Mouse (Mus musculus) limb, embryonic 14.5 days (tissue): ENCODE data around the gene Wwox. TPM values are rescaled to one million over a fixed set of nuclear protein-coding genes. Genes with fewer than 3 reads are reported as not detected.

ENCODE experiments used
- ATAC-seq: fragments of 200-750 bp; cut with Nextera tagmentation; 2 replicates; pipeline ENCODE4 v1.8.0; 2017; ENCODE audit warnings: low read depth, moderate number of reproducible peaks, moderate TSS enrichment; ENCODE audit not compliant: low FRiP score
- DNase-seq: peaks from one replicate; pipeline ENCODE4 v3.0.0-alpha.2; 2015; ENCODE audit warnings: low spot score
- H3K27ac ChIP-seq: fragments of 300-500 bp; sonication (generic); replicated peaks from 2 replicates; pipeline ENCODE4 v1.5.1; 2014; ENCODE audit warnings: low read depth, mild to moderate bottlenecking, low read length, moderate library complexity, mixed read lengths
- H3K27me3 ChIP-seq: fragments of 300-500 bp; sonication (generic); 2 replicates; pipeline ENCODE4 v1.6.1; 2014; ENCODE audit warnings: low read length, mixed read lengths; ENCODE audit not compliant: control insufficient read depth, insufficient read depth
- H3K36me3 ChIP-seq: fragments of 300-500 bp; sonication (generic); 2 replicates; pipeline ENCODE4 v1.6.1; 2014; ENCODE audit warnings: mild to moderate bottlenecking, low read length, moderate library complexity, mixed read lengths; ENCODE audit not compliant: control insufficient read depth, insufficient read depth
- H3K4me1 ChIP-seq: fragments of 300-500 bp; sonication (generic); 2 replicates; pipeline ENCODE4 v1.6.1; 2014; ENCODE audit warnings: antibody characterized with exemption, low read length, mixed read lengths; ENCODE audit not compliant: control insufficient read depth, insufficient read depth
- H3K4me2 ChIP-seq: fragments of 300-500 bp; sonication (generic); replicated peaks from 2 replicates; pipeline ENCODE4 v1.6.1; 2014; ENCODE audit warnings: low read depth, mild to moderate bottlenecking, low read length, moderate library complexity; ENCODE audit not compliant: severe bottlenecking
- H3K4me3 ChIP-seq: fragments of 300-500 bp; sonication (generic); replicated peaks from 2 replicates; pipeline ENCODE4 v1.5.1; 2014; ENCODE audit warnings: low read length
- H3K9ac ChIP-seq: fragments of 300-500 bp; sonication (generic); 2 replicates; pipeline ENCODE4 v1.6.1; 2014; ENCODE audit warnings: mild to moderate bottlenecking, low read depth, low read length, moderate library complexity; ENCODE audit not compliant: severe bottlenecking
- H3K9me3 ChIP-seq: fragments of 300-500 bp; sonication (generic); 2 replicates; pipeline ENCODE4 v1.6.1; 2016; ENCODE audit warnings: low read length; ENCODE audit not compliant: control insufficient read depth
- POLR2A ChIP-seq: fragments of 200-500 bp; IDR thresholded peaks from 2 replicates; pipeline ENCODE4 v1.8.0; 2012; ENCODE audit warnings: inconsistent platforms, mild to moderate bottlenecking, moderate library complexity, borderline replicate concordance; ENCODE audit not compliant: insufficient read depth, insufficient read length; ENCODE audit errors: extremely low read depth
- WGBS: fragments of 180-500 bp; shearing (Covaris S2); extraction: QIAGEN DNeasy Blood & Tissue Kit; methylation state at CpG from one replicate; pipeline ENCODE4 v1.1.7; 2014; 5-methylcytosine and 5-hydroxymethylcytosine counted together
- polyA plus RNA-seq, 2 experiments: library from polyadenylated mRNA; depleted of rRNA in 1 of 2; stranded (reverse) in 1 of 2; unstranded in 1 of 2; fragments of >200 nt; fragmentation: Nextera tagmentation in 1 of 2; extraction: Ambion mirVana in 1 of 2; gene quantifications; 2 replicates each; pipeline versions ENCODE4 v1.2.1 to v1.2.3; 2012 to 2014

The Wwox gene
- polyA plus RNA-seq, 2 experiments, result 8.6 to 9.4 TPM

- peaks cover 3% of the 10 kb centered on the region; the same call in 1 of the 2 replicates for H3K9me3 ChIP-seq
- H3K27ac ChIP-seq, result no peak overlapping the region
- no peak for TF ChIP-seq POLR2A
- WGBS, result 81% methylated on average over 5 of the region's 5 CpGs
- ATAC-seq (no peak), DNase-seq (no peak)
- H3K36me3 ChIP-seq, result no peaks in the 10 kb centered on the region
- H3K4me2 ChIP-seq, result no peak overlapping the region
- H3K4me3 ChIP-seq, result no peak overlapping the region
- no peaks in the 10 kb centered on the region for H3K27me3 ChIP-seq
- no peak overlapping the region for H3K9ac ChIP-seq
- H3K4me1 ChIP-seq, result no peaks in the 10 kb centered on the region
These were observed 650.7 kb downstream of the Wwox start for GRCm38 (mm10) chr8:115090202-115090601.

GRCm38 (mm10) chr8:115095548-115095947 is 656.1 kb downstream of the Wwox start:
- no peak for TF ChIP-seq POLR2A
- ATAC-seq, result no peak
- WGBS, result 85% methylated on average over 4 of the region's 4 CpGs
- H3K9me3 ChIP-seq, result no peaks in the 10 kb centered on the region
- no peak for DNase-seq
- no peak overlapping the region for H3K9ac ChIP-seq
- no peak overlapping the region for H3K27ac ChIP-seq
- peaks cover 11% of the 10 kb centered on the region for H3K4me1 ChIP-seq
- H3K27me3 ChIP-seq, result no peaks in the 10 kb centered on the region
- H3K4me3 ChIP-seq, result no peak overlapping the region
- no peak overlapping the region for H3K4me2 ChIP-seq
- no peaks in the 10 kb centered on the region for H3K36me3 ChIP-seq

- no peaks in the 10 kb centered on the region for H3K9me3 ChIP-seq
- H3K27ac ChIP-seq, result no peak overlapping the region
- H3K4me3 ChIP-seq, result no peak overlapping the region
- no peak overlapping the region for H3K9ac ChIP-seq
- H3K4me1 ChIP-seq, result peaks cover 11% of the 10 kb centered on the region
- no peaks in the 10 kb centered on the region for H3K36me3 ChIP-seq
- H3K4me2 ChIP-seq, result no peak overlapping the region; the same call in 1 of the 2 replicates
- no peak for TF ChIP-seq POLR2A
- DNase-seq, result peak; percentile 48
- WGBS, result 38% methylated on average over 9 of the region's 9 CpGs
- ATAC-seq, result peak; percentile 77
- no peaks in the 10 kb centered on the region for H3K27me3 ChIP-seq
These were observed 658.6 kb downstream of the Wwox start for GRCm38 (mm10) chr8:115097988-115098562.

GRCm38 (mm10) chr8:115109309-115109708 is 669.9 kb downstream of the Wwox start:
- no peak for ATAC-seq

GRCm38 (mm10) chr8:115110423-115110822 is 671.0 kb downstream of the Wwox start:
- WGBS, result 74% methylated on average over 9 of the region's 9 CpGs
- no peak for ATAC-seq
- DNase-seq, result no peak
- Histone ChIP-seq H3K4me2 (no peak overlapping the region), H3K9ac (no peak overlapping the region), H3K4me3 (no peak overlapping the region), H3K27me3 (no peaks in the 10 kb centered on the region), H3K27ac (no peak overlapping the region), H3K36me3 (no peaks in the 10 kb centered on the region), H3K9me3 (no peaks in the 10 kb centered on the region), H3K4me1 (no peaks in the 10 kb centered on the region)
- no peak for TF ChIP-seq POLR2A

More at GRCm38 (mm10) chr8:115109309-115109708, 669.9 kb downstream of the Wwox start:
- TF ChIP-seq POLR2A, result no peak
- H3K9me3 ChIP-seq, result no peaks in the 10 kb centered on the region
- H3K4me3 ChIP-seq, result no peak overlapping the region
- H3K9ac ChIP-seq, result no peak overlapping the region
- H3K27ac ChIP-seq, result no peak overlapping the region
- no peaks in the 10 kb centered on the region for H3K36me3 ChIP-seq
- no peaks in the 10 kb centered on the region for H3K27me3 ChIP-seq
- WGBS, result 51% methylated on average over 3 of the region's 3 CpGs
- no peak overlapping the region for H3K4me2 ChIP-seq
- DNase-seq, result no peak
- H3K4me1 ChIP-seq, result no peaks in the 10 kb centered on the region
